Mouse (Mus musculus) right cerebral cortex, postnatal 25 days (tissue): ENCODE results near the gene Cyp2c23.

Source experiments
- DNase-seq: peaks from one replicate; pipeline ENCODE4 v3.0.0; 2022

The Cyp2c23 gene

DNA sequence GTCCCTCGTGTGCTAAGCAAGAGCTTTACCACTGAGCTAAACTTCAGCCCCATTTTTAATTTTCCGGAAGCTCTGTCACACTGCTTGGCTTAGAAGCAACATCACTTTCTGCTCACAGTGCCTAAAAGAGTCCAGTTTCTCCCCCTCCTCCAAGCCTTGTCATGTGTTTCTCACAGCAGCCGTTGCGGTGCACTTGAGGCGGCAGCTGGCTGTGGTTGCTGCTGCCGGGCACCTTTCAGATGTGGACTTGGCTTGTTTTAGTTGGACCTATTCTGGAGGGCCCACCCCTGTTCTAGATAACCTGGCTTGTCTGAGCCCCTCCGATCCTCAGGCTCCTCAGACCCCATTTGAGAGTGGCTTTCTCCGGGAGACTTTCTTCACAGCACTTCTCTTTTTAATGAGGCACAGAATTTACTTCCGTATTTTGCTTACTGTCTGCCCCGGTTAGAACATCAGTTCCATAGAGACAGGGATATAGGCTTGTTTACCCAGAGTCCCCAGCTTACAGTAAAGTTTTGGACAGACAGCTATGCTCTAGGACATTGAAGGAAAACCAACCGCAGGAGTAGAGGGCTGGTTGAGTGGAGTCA is 63.4 kb downstream of the Cyp2c23 start:
- no peak for DNase-seq

DNA sequence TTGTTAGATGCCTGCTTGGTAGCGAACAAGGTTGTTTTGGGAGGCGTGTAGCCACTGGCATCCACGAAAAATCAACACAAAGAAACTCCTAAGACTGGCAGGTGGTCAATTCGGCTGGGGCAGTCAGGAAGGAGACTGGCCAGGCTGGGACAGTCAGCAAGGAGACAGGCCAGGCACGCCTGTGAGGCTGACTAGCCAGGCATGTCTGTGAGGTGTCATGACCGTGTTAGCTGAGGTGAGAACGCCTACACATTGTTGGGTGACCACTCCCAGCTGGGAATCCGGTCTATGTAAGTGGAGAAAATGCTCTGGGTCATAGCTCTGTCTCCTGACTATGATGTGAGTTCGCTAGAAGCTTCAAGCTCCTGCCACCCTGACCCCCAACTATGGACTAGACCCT is 66.2 kb downstream of the Cyp2c23 start:
- DNase-seq = no peak

DNA sequence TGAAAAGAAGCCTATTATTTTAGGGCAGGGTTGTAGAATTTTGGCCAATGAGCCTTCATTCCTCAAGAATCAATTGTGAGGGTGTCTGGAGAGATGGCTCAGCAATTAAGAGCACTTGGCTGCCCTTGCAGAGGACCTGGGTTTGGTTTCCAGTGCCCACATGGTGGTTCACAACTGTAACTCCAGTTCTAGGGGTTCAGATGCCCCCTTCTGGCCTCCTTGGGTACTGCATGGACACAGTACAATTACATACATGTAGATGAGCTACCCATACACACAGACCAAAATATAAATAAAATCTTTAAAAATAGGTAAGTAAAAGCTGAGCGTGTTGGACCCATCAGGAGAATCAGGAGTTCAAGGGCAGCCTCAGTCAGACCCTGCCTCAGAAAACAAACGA is 67.8 kb downstream of the Cyp2c23 start:
- DNase-seq = no peak

DNA sequence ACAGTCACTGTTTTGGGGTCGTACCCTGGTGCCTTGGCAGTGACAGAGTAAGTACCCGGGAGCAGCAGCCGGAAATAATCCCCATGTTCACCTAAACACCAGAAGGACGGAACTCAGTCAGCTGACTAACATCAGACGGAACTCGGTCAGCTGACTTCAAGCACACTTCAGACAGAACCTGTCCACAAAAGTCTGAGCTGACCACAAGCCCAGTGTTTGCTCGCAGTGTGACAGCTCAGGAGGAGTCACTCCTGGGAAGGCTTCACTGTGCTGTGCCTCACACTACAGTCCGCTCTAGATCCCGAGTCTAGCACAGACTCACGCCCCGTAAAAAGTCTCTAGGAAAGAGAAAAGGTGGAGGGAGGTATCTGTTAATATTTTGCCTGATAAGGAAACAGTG is 69.0 kb downstream of the Cyp2c23 start:
- no peak for DNase-seq

DNA sequence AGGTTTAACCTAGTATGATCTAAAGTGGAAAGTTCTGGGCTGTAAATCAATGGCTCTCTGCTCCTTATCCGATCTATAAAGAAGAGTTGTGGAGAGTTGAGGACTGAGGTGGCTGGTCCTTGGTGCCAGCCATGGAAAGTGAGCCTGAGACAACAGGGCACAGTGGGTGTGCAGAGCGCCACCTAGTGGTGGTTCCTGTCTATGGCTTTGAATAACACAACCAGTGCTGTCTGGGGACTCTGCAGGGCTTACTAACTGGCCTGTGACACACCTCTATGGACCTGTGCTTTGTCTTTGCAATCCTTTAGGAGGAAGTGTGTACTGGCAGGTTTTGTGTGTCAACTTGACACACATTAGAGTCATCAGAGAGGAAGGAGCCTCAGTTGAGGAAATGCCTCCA is 69.8 kb downstream of the Cyp2c23 start:
- DNase-seq = peak; percentile 47

DNA sequence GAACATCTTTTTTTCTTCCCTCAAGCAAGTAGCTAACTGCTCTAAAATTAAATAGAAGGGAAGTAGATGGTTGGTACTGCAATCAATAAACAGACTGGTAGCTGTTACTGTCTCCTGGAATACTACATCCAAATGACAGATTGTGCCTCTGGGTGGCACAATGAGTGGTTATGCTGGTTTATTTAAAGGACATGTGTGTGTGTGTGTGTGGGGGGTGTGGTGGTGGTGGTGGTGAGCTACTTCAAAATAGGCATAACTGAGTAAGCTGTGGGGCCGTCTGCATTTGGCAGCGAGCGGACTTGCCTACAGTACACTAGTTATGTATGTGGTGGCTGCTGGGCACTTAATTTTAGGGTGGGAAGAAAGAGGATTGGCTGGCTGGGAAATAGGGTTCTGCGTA is 71.1 kb downstream of the Cyp2c23 start:
- DNase-seq = peak; percentile 60

DNA sequence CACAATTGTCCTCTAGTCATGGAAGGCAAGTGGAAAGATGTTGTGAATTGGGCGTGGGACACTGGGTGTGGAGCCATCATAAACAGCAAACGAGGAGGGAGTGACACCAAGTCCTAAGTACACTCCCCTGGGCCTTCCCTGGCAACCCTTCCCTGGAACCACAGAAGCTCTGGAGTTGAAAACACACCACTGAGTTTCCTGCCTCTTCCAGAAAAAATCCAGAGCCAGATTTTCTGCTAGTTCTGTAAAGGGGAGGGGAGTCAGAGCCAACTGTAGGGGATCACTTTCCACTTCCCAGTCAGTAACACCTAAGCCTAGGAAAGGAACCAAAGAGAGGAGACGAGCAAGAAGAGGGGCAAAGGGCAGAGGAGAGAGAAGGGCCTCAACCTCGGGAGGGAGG is 71.6 kb downstream of the Cyp2c23 start:
- peak; percentile 8 for DNase-seq

DNA sequence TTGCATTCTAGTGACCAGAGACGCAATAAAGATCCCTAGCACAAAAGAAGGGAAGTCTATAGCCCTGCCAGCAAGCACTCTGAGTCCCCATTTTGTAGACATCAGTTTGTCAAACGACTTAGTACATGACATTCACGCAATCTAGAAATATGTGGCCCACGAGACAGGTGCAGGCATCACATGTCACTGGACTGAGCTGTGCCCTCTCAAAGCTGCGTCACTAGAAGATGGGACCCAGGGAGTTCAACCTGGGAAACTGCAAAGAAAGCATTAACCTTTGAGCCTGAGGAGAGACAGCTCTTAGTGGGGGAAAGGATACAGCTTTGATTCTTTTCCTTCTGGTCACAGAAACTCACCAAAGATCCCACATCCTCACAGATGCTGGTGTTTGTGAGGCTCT is 73.7 kb downstream of the Cyp2c23 start:
- no peak for DNase-seq
